Mouse (Mus musculus) heart, embryonic 11.5 days (tissue): Measurements from ENCODE around the gene Dclre1b. TPM values are rescaled to one million over a fixed set of nuclear protein-coding genes. Genes with fewer than 3 reads are reported as not detected.
A peak's percentile ranks its signal among the peaks of the same experiment; 100 is the strongest.

Experiments used
- ATAC-seq: fragments of 200-750 bp; cut with Nextera tagmentation; replicated peaks from 2 replicates; pipeline ENCODE4 v1.8.0; 2017; ENCODE audit warnings: moderate library complexity; ENCODE audit not compliant: insufficient number of reproducible peaks, low FRiP score, low TSS enrichment
- H3K27ac ChIP-seq: fragments of 300-500 bp; sonication (generic); 2 replicates; pipeline ENCODE4 v1.5.1; 2014; ENCODE audit warnings: mild to moderate bottlenecking, low read depth, low read length
- H3K27me3 ChIP-seq: fragments of 300-500 bp; sonication (generic); 2 replicates; pipeline ENCODE4 v1.6.1; 2014; ENCODE audit warnings: mild to moderate bottlenecking, low read length, mixed read lengths; ENCODE audit not compliant: control insufficient read depth, insufficient read depth
- H3K36me3 ChIP-seq: fragments of 300-500 bp; sonication (generic); 2 replicates; pipeline ENCODE4 v1.6.1; 2014; ENCODE audit warnings: mild to moderate bottlenecking, low read length, moderate library complexity, mixed read lengths; ENCODE audit not compliant: control insufficient read depth, insufficient read depth
- H3K4me1 ChIP-seq: fragments of 300-500 bp; sonication (generic); 2 replicates; pipeline ENCODE4 v1.6.1; 2014; ENCODE audit warnings: low read length; ENCODE audit not compliant: control insufficient read depth, insufficient read depth
- H3K4me2 ChIP-seq: fragments of 300-500 bp; sonication (generic); 2 replicates; pipeline ENCODE4 v1.6.1; 2014; ENCODE audit warnings: mild to moderate bottlenecking, moderate library complexity
- H3K4me3 ChIP-seq: fragments of 300-500 bp; sonication (generic); 2 replicates; pipeline ENCODE4 v1.5.1; 2014; ENCODE audit warnings: low read depth, low read length
- H3K9ac ChIP-seq: fragments of 300-500 bp; sonication (generic); 2 replicates; pipeline ENCODE4 v1.6.1; 2014; ENCODE audit warnings: mild to moderate bottlenecking, low read depth, low read length, moderate library complexity
- H3K9me3 ChIP-seq: fragments of 300-500 bp; sonication (generic); replicated peaks from 2 replicates; pipeline ENCODE4 v1.6.1; 2016; ENCODE audit warnings: low read length; ENCODE audit not compliant: control insufficient read depth
- WGBS: fragments of 180-500 bp; shearing (Covaris S2); extraction: QIAGEN DNeasy Blood & Tissue Kit; methylation state at CpG from one replicate; pipeline ENCODE4 v1.1.7; 2014; ENCODE audit not compliant: insufficient replicate concordance; 5-methylcytosine and 5-hydroxymethylcytosine counted together
- polyA plus RNA-seq: library from polyadenylated mRNA; unstranded; fragments of >200 nt; fragmentation: Nextera tagmentation; extraction: Ambion mirVana; gene quantifications from 2 replicates; pipeline ENCODE4 v1.2.1, GENCODE M21; 2014

Gene Dclre1b
- polyA plus RNA-seq, 1 experiment from 2014 or later, result 27.5 TPM

DNA sequence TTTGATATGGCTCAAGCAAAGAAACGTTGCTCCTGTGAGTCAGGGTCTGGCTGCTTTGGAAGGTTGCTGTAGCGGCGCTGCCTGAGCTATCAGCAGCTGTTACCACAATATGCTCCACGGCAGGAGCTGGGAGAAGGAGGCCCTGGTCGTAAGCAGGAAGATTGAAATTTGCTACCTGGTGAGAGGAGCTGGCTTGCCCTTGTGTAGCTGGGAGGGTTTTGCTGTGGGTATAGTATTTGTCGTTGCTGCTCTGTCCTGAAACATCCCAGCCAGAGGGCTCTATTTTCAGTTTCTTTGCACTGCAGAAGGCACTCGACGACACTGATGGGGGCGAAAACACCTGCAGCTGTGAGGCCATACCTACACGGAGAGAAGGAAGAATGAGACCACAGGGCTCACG, 31.3 kb downstream of the Dclre1b start:
- no peak for ATAC-seq
- 86% methylated on average over 11 of the region's 11 CpGs for WGBS
- H3K27ac ChIP-seq, result no peak overlapping the region

DNA sequence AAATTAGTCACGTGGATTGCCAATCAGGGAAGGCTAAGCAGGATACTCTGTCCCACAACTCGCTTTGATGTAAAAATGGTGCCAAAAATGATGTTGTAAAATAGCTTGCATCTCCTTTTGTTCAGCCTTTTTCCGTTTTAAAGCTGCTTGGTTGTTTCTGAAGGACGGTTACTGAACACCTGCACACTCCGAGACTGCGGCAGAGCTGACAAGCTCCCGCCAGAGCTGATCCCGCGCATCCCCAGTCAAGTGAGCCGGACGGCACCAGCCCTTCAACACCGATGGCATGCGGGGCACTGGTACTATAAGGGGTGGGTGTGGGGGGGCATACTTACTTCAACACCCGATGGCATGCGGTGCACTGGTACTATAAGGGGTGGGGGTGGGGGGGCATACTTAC, 35.2 kb downstream of the Dclre1b start:
- no peaks in the 10 kb centered on the region for H3K9me3 ChIP-seq
- no peak overlapping the region for H3K9ac ChIP-seq
- no peak overlapping the region for H3K27ac ChIP-seq

More for the DNA sequence above, 31.3 kb downstream of the Dclre1b start:
- Histone ChIP-seq H3K4me3 (no peak overlapping the region), H3K9ac (no peak overlapping the region), H3K4me1 (peaks cover 9% of the 10 kb centered on the region; the same call in 1 of the 2 replicates), H3K27me3 (no peaks in the 10 kb centered on the region), H3K4me2 (no peak overlapping the region), H3K36me3 (no peaks in the 10 kb centered on the region), H3K9me3 (no peaks in the 10 kb centered on the region)

DNA sequence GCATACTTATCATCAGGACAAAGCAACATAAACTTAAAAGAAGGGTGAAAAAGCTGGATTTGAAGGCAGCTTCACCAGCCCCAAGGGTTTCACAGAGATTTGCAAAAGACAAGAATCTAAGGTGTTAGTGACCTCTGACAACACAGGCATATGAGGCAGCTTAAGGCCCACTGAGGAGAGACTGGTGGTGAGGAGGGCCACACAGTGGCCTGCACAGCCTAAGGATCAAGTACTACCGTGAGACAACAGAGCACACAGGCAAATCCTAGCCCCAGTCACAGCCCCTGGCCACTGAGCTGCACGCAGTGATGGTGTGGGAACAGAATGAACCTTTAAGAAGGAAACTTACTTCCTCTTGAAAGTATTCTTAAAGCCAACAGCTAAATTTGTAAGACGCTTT, 35.7 kb downstream of the Dclre1b start:
- H3K4me3 ChIP-seq, result no peak overlapping the region
- no peaks in the 10 kb centered on the region for H3K36me3 ChIP-seq
- no peaks in the 10 kb centered on the region for H3K9me3 ChIP-seq
- H3K4me1 ChIP-seq, result peaks cover 10% of the 10 kb centered on the region
- no peak overlapping the region for H3K4me2 ChIP-seq
- WGBS, result 85% methylated on average over 3 of the region's 3 CpGs
- H3K9ac ChIP-seq, result no peak overlapping the region
- H3K27ac ChIP-seq, result peak overlapping the region; percentile 31; the same call in 1 of the 2 replicates
- no peaks in the 10 kb centered on the region for H3K27me3 ChIP-seq
- no peak for ATAC-seq

More for the DNA sequence above, 35.2 kb downstream of the Dclre1b start:
- Histone ChIP-seq H3K4me1 (peaks cover 10% of the 10 kb centered on the region), H3K27me3 (no peaks in the 10 kb centered on the region), H3K4me3 (no peak overlapping the region), H3K36me3 (no peaks in the 10 kb centered on the region), H3K4me2 (no peak overlapping the region)
- WGBS, result 91% methylated on average over 15 of the region's 15 CpGs
- no peak for ATAC-seq

DNA sequence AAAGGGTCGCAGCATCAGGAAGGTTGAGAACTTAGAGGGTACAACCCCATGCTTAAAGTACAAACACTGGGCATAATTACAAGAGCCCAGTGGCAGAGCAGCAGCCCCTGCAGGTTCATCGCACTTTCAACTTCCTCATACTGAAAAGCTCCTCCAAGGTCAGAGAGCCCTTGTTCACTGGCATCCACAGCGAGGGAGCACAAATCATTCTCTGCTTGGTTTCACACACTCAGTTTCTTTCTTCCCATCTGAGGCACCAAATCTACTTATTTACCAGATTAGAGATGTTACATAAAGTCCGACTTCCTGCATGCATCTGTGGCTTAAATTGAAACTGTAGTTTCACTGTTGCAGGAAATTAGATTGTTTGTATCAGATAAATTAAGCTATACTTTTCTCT, 36.4 kb downstream of the Dclre1b start:
- Histone ChIP-seq H3K9ac (no peak overlapping the region), H3K4me3 (no peak overlapping the region), H3K27ac (0 out of 2 replicates have a peak overlapping the region, but pooled peaks have one; percentile 31), H3K4me2 (no peak overlapping the region), H3K9me3 (no peaks in the 10 kb centered on the region), H3K27me3 (no peaks in the 10 kb centered on the region), H3K36me3 (no peaks in the 10 kb centered on the region), H3K4me1 (peaks cover 10% of the 10 kb centered on the region)
- 76% methylated on average over 4 of the region's 4 CpGs for WGBS
- no peak for ATAC-seq

DNA sequence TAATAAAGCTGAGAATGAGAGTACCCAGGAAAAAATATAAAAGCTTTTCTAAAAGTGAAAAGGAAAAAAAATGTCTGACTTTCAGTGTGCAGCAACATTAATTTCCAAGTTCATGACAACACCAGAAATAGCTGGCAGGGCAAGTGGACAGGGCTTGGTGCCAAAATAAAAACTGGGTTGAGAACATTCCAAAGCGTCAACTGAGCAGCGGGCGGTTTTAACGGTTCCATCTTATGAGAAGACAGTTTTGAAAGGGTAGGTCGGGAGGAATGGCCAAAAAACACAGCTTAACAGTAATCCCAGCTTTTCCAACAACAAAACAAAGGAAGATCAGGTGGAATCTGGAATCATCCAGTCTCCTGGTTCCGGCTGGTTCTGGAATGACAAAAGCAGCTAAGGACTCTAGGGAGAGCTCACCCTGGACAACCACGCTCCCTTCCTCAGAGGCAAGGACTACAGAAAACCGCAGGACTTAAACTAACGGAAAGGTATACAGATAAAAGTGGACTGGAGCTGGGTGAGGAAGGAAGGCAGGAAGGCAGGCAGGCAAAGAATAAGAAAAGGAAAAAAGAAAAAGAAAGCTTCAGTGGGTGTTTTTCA, 37.6 kb downstream of the Dclre1b start:
- Histone ChIP-seq H3K4me2 (no peak overlapping the region), H3K27me3 (no peaks in the 10 kb centered on the region), H3K27ac (peak overlapping the region; percentile 51; the same call in 1 of the 2 replicates), H3K9ac (no peak overlapping the region), H3K4me3 (no peak overlapping the region), H3K36me3 (no peaks in the 10 kb centered on the region), H3K9me3 (no peaks in the 10 kb centered on the region), H3K4me1 (peaks cover 10% of the 10 kb centered on the region)
- WGBS, result 61% methylated on average over 9 of the region's 9 CpGs
- ATAC-seq, result no peak

DNA sequence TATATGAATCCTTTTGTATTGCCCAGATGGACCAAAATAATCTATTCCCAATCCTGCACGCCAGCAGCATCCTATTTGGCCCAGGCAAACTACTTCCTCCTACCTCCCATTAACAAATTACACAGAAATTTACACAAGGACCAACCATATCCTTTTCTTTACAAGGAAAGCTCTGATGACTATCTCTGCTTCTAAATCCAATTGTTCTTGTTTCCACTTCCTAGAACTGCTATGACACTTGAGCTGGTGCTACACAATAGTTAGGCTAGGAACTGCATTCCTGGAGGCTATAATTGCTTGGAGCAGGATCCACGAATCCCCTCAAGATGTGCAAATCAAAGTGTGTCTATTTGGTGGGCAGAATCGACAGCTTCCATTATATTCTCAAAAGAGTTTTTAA, 42.5 kb downstream of the Dclre1b start:
- 78% methylated on average over 3 of the region's 3 CpGs for WGBS
- Histone ChIP-seq H3K4me3 (no peak overlapping the region), H3K36me3 (peaks cover 8% of the 10 kb centered on the region; the same call in 1 of the 2 replicates), H3K9me3 (no peaks in the 10 kb centered on the region), H3K4me1 (peaks cover 2% of the 10 kb centered on the region; the same call in 1 of the 2 replicates), H3K27ac (no peak overlapping the region), H3K27me3 (no peaks in the 10 kb centered on the region), H3K4me2 (no peak overlapping the region), H3K9ac (no peak overlapping the region)
- no peak for ATAC-seq

DNA sequence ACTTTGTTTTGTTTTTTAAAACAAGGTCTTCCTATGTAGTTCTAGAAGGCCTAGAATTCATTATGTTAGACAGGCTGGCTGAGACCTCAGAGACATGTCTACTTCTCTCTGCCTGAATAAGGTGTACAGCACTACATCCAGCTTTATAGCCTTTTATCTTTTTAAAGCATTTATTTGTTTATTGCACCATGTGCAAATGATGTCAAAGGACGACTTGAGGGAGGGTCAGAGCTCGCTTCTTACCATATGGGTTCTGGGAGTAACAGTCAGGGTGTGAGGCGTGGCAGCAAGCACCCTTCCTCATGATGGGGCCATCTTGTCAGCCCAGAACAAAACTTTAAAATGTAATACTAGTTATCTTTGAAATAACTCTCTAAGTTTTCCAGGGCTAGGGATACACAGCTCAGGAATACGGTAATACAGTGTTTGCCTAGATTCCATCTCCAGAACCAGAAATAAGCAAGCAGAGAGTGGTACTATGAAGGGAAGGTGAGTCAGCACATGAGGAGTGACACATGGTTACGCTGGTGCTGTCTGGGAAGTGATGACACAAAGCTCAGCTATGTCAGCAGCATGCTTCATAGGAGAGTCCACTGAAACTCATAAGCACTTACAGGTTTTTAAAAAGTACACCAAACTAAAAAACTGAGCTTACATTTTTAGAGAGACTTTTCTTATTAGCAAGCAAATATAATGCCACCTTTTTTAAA, 49.8 kb downstream of the Dclre1b start:
- Histone ChIP-seq H3K27ac (no peak overlapping the region), H3K9ac (no peak overlapping the region), H3K36me3 (peaks cover 18% of the 10 kb centered on the region), H3K4me2 (no peak overlapping the region), H3K4me1 (peaks cover 4% of the 10 kb centered on the region; the same call in 1 of the 2 replicates), H3K27me3 (no peaks in the 10 kb centered on the region), H3K4me3 (no peak overlapping the region), H3K9me3 (no peaks in the 10 kb centered on the region)
- ATAC-seq, result no peak
- WGBS, result 81% methylated on average over 5 of the region's 5 CpGs

DNA sequence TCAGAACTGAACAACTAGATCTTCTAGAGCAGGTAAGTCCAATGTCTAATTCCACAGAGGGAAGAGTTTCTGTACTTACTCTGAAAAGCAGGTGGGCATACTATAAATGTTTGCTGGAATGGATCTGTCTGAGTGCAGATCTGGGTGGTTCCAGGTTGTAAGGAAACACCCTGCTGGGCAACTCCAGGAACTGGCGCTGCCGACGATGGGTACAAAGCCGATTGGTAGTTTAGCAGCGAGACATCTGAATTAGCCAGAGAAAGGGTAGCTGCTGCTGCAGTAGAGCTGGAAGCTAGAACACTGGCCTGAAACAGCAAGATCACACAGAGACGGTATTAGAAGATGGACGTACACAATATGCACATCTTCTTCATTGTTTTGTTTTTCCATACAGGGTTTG, 50.8 kb downstream of the Dclre1b start:
- peaks cover 18% of the 10 kb centered on the region for H3K36me3 ChIP-seq

More for the DNA sequence above, 50.8 kb downstream of the Dclre1b start:
- Histone ChIP-seq H3K9me3 (no peaks in the 10 kb centered on the region), H3K4me3 (no peak overlapping the region), H3K27me3 (no peaks in the 10 kb centered on the region), H3K9ac (no peak overlapping the region), H3K27ac (no peak overlapping the region), H3K4me2 (no peak overlapping the region), H3K4me1 (peaks cover 4% of the 10 kb centered on the region; the same call in 1 of the 2 replicates)
- no peak for ATAC-seq
- 83% methylated on average over 7 of the region's 7 CpGs for WGBS
